Mouse (Mus musculus) liver, adult (tissue): ENCODE results near the gene Zscan4-ps3.
"Not testable (repeated sequence)": the region's sequence is repeated elsewhere in the genome, so short reads cannot be mapped to it uniquely, and the experiment has no call there.

Experiments
- GATA4 ChIP-seq: IDR thresholded peaks from 2 replicates; pipeline ENCODE4 v1.6.1; 2014; ENCODE audit warnings: mild to moderate bottlenecking, low read length; ENCODE audit not compliant: insufficient replicate concordance

Gene Zscan4-ps3

GRCm38 (mm10) chr7:11609008-11609407, at the start of gene Zscan4-ps3:
Gene Zscan4-ps3 (plus strand): TSS chr7:11609308.
- not testable (repeated sequence) for TF ChIP-seq GATA4
